Mouse (Mus musculus): Measurements from ENCODE around the gene a.
"Not testable (repeated sequence)": the region's sequence is repeated elsewhere in the genome, so short reads cannot be mapped to it uniquely, and the experiment has no call there.

The a gene

GRCm38 (mm10) chr2:154836537-154836936, 45.3 kb downstream of the a start:
- in situ Hi-C loops (cut with MboI): no loop called here

GRCm38 (mm10) chr2:154848086-154848485, 56.9 kb downstream of the a start:
- in situ Hi-C loops (cut with MboI): no loop called here

DNA sequence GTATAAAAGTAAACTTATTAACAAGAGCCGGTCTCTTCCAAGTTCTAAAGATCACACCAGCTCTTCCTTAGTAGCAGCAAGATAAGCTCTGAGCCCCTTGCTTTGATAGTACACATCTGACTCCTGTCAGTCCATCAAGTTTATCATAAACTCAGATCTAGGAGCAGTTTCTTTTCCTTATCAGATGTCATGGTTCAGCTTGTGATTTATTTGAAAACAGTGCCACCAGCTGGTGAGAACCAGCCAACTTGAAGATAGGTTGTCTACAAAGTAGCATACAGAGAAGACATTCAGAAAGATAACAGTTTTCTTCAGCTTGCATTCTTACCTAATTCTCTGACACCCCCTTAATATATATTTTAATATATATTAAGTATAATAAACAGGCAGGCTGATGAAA, 64.2 kb downstream of the a start:
- in situ Hi-C loops (cut with MboI): loop anchor here (10.0 kb wide), 1 partner anchor 151 kb away; no protein-coding TSS in a partner anchor

GRCm38 (mm10) chr2:154863672-154864071, 72.5 kb downstream of the a start:
- in situ Hi-C loops (cut with MboI): no loop called here

GRCm38 (mm10) chr2:154865696-154866095, 74.5 kb downstream of the a start:
- in situ Hi-C loops (cut with MboI): no loop called here

- in situ Hi-C loops (cut with MboI): no loop called here
Measured at GRCm38 (mm10) chr2:154868106-154868505, 76.9 kb downstream of the a start.

- in situ Hi-C loops (cut with MboI): no loop called here
Measured at GRCm38 (mm10) chr2:154869954-154870641, 78.9 kb downstream of the a start.

DNA sequence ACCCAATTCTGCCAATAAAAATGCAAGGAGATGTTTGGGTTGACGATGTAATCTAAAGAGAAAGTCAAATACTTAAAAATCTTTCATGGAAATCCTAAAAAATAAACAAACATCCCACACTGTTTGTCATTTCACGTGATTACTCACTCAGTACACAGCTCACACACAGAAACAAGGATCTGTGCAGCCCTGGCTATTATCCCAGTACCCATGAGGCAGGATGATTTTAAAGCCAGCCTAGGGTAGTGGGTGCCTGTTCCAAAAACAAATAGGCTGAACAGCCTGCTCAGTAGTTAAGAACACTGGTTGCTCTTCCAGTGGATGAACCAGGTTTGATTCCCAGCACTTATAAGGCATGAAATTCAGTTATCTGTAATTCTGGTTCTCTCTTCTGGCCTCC, 85.4 kb downstream of the a start:
- in situ Hi-C loops (cut with MboI): no loop called here

- in situ Hi-C loops (cut with MboI): no loop called here
Measured at GRCm38 (mm10) chr2:154891585-154891984, 100.4 kb downstream of the a start.

DNA sequence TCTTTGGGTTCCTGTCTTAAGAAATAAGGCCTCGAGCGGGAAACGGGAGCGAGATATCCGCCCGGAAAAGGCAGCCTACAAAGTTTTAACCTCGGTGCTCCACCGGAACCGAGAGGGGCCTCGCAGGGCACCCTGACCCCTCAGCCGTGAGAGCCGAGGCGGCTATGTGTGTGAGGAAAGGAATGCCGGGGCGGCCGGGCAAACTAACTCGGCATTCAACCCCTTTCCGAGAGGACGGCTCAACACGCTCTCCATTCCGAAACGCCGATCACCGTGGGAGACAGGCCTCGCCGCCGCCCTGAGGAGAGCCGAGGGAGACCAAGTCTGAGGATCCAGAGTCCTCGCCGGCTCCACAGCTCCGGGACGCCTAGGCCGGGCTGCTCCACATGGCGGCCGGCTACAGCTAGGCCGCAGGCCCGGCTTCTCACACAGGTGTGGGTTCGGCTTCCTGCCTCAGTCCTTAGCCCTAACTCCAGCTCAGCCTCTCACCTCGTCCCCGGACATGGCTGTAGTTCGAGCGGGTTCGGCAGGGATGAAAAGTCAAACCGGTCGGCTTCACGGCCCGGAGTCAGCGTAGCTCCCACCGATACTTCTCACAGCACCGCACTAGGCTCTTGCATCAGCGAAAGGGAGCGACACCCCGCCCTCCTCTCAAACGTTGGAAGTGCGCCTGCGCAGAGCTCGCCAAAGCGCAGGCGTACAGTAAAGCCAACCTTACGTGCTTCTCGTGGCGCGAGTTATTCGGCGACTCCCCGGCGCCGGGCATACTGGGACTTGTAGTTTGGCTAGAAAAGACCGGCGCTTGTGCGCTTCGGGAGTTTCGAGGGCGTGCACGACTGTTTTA, 101.2 kb downstream of the a start, which contains the start of gene Eif2s2:
TSS of gene Eif2s2 (minus strand) at position 735 of the 844 bp plus-strand sequence.
- in situ Hi-C loops (cut with MboI): no loop called here

GRCm38 (mm10) chr2:154893045-154893385, 101.8 kb downstream of the a start:
- in situ Hi-C loops (cut with MboI): no loop called here

DNA sequence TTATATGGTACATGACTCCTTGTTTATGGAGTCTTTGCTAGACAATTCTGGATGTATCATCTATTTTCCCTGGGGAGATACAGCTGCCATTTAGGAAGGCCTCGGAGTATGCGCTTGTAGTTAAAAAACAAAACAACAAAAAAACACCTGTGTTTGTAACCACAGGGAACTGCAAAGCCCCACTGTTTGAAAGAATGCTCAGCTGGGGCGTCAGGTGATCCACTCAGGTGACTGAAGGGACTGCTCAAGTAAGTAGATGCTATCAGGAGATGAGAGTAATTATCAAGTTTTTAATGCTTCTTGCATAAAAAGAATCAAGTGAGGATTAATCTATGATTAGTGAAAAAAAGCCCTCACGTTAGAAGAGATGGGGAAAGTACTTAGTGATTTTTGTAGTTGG, 102.3 kb downstream of the a start:
- in situ Hi-C loops (cut with MboI): no loop called here

GRCm38 (mm10) chr2:154899004-154899403, 107.8 kb downstream of the a start:
- in situ Hi-C loops (cut with MboI): not testable (repeated sequence)

DNA sequence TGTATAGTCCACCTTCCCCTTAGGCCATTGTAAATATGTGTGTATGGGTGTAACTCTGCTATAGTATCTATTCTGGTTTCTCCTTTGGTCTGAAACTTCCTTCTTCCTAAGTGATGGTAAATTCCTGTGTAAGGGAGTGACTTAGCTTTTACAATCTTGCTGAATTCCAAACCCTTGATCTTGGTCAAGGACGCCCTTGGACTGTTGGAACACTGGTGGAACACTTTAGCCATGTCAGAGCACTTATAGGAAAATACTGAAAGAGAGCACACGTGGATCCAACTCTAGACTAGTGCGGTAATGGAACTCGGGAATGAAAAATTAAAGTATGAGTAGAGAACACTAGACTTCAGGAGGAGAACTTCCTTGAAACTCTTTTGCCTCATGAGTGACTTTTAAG, 108.2 kb downstream of the a start:
- in situ Hi-C loops (cut with MboI): not testable (repeated sequence)

DNA sequence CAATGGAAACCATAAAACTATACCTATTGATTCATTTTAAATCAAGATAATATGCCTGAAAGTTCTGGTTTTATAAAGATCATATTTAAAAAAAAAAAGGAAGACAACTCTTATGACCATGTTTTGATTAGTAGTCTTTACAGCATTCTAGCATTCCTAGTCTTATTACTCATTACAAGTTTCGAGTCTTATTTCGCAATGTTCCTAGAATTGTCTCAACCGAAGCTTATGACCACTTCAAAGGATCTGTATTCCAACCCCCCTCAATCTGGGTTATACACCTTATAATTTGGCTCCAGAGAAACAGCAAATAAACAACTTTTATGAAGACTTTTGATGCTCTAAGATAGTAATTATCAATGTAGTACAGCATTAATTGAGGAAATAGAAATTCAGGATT, 110.9 kb downstream of the a start:
- in situ Hi-C loops (cut with MboI): no loop called here

DNA sequence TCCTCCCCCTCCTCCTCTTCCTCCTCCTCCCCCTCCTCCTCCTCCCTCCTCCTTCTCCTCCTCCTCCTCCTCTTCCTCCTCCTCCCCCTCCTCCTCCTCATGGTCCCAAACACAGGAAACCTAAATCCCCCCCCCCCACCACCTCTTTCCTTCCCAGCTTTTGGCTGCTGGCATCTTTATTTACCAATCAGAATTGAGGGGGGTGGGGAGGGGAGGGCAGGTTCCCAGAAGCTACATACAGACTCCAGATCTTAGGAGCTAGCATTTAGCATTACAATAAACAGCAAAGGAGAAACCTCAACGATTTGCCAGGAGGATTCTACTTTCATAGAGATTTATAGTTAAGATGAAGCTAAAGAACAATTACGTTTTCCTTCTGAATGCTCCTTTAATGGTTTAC, 114.6 kb downstream of the a start:
- in situ Hi-C loops (cut with MboI): no loop called here

DNA sequence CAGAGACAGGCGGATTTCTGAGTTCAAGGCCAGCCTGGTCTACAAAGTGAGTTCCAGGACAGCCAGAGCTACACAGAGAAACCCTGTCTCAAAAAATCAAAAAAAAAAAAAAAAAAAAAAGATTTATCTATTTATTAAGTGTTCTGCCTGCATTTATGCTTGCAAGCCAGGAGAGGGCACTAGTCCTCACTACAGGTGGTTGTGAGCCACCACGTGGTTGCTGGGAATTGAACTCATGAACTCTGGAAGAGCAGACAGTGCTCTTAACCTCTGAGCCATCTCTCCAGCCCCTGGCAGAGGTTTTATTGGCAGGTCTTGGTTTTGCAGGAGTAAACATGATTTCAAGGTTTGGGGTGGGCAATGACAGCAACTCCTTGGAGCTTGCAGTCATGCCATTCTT, 117.0 kb downstream of the a start:
- in situ Hi-C loops (cut with MboI): not testable (repeated sequence)

DNA sequence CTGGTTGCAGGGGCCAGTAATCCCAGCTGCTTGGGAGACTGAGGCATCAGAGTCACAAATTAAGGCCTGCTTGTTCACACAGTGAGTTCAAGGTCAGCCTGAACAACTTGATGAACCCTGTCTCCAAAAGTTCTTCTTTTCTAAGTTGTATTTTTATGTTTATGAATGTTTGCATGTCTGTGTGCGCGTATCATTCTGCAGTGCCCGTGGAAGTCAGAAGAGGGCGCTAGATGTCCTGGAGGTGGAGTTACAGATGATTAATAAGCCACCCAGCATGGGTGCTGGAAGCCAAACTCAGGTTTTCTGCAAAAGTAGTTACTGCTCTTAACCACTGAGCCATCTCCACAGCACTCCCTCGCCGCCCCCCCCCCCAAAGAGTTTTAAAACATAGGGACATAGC, 118.6 kb downstream of the a start:
- in situ Hi-C loops (cut with MboI): no loop called here

GRCm38 (mm10) chr2:154915922-154916541, 124.8 kb downstream of the a start:
- in situ Hi-C loops (cut with MboI): no loop called here

DNA sequence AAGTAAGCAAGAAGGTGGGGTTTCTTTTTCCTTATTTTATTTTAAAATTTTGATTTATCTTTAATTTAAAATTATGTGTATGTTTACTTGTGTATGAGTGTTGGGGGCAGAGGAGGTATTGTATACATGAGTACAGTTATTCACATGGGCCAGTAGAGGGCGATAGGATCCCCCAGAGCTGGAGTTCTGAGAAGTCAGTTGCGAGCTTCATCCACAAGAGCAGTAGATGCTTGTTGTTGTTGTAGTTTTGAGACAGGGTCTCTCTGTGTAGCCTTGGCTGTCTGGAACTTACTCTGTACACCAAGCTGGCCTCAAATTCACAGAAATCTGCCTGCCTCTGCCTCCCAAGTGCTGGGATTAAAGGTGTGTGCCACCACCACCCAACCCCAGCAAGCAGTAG, 125.3 kb downstream of the a start:
- in situ Hi-C loops (cut with MboI): no loop called here

DNA sequence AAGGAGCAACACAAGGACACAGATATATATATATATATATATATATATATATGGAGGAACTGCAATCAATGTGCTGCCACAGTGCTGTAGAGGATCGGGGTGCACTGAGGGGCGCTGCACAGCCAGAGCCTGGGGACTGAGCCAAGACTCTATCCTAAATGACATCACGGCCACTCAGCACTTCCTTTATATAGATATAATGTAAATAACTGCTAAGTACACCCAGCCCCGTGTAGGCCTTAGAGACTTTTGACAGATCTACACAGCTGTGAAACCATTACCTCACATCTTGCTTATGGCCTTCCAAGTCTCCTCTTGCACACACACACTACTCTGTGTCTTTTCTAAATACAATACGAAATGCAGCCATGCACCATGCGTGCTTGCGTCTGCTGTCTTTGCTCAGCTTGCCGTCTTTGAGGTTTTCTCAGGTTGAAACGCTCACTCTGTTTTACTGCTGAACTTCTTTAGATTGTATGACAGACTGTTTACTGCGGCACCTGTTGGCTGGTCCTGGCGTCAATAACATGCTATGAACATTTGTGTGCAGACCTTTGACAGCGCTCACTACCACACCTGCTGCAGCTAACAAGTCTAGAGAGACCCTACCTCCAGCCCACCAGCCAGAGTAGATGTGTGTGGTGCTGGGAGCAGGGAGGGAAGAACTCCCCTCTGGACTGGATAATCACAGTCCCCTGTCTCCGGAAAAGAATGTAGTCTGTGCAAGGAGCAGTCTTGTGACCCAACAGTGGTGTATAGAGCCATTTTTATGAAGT, 126.9 kb downstream of the a start:
- in situ Hi-C loops (cut with MboI): no loop called here

DNA sequence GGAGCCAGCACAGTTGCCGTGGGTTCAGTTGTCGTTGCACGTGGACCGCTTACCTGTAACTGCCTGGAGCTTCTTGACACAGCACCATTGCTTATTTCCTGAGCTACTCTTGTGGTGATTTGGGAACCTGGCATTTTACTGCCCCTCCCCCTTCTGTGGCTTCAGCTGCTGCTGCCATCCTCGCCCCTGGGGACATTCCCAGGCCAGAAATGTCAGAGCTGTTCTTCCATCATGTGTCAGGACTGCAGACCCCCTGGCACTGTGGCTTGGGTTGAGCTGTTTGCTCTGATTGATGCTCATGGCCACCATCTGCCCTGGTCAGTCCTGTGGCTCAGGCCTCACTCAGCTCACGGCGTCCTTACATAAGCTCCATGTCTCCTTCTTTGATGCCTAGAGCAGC, 129.7 kb downstream of the a start:
- in situ Hi-C loops (cut with MboI): no loop called here
